ENCODE assay signal across 8 mouse cellular contexts in genomic region chr5:117133446-117134065, GRCm38 (mm10). TPM values are rescaled to one million over a fixed set of nuclear protein-coding genes. Genes with fewer than 3 reads are reported as not detected.
DNase-seq lines count a peak whose midpoint lies in the region; ATAC-seq and TF ChIP-seq lines count a peak whose summit lies in the region.

No protein-coding gene starts in this region.

- peak overlapping the region; percentile 36 for H3K4me2 ChIP-seq in heart, embryonic 16.5 days (ENCODE audit: low read depth, low read length)

- ATAC-seq in heart, embryonic 16.5 days (replicated peaks; ENCODE audit: extremely low read depth, insufficient read depth, low FRiP score) = peak; percentile 56

- peak overlapping the region; percentile 41 for H3K4me3 ChIP-seq in gastrocnemius, adult 2 months
- H3K4me3 ChIP-seq in heart, embryonic 16.5 days (ENCODE audit: low read length) = peak overlapping the region; percentile 30

- peaks cover 28% of the 10 kb centered on the region for H3K4me1 ChIP-seq in heart, embryonic 16.5 days (ENCODE audit: control insufficient read depth, insufficient read depth, low read length)

- H3K36me3 ChIP-seq in heart, embryonic 16.5 days (ENCODE audit: control insufficient read depth, insufficient read depth) = no peaks in the 10 kb centered on the region

- no peaks in the 10 kb centered on the region for H3K27me3 ChIP-seq in heart, embryonic 16.5 days (ENCODE audit: control insufficient read depth, insufficient read depth, low read length)

- DNase-seq in gastrocnemius, adult 2 months = no peak
- no peak for DNase-seq in gastrocnemius, postnatal 10 days
- peak; percentile 54 for DNase-seq in lung, postnatal 10 days
- peak; percentile 73 to 86 for DNase-seq in thymus, adult 18-20 months
- DNase-seq in frontal cortex, postnatal 10 days (ENCODE audit: low spot score in 2 of 2) = no peak
- DNase-seq in embryo, embryonic 9.5 days (ENCODE audit: extremely low spot score) = no peak
- DNase-seq in kidney, postnatal 14 days = no peak

- TF ChIP-seq CTCF in gastrocnemius, adult 2 months (IDR thresholded peaks at IDR 0.05) = no peak

- WGBS in heart, embryonic 16.5 days = 55% methylated on average over 17 of the region's 17 CpGs

- H3K27ac ChIP-seq in gastrocnemius, adult 2 months = peak overlapping the region; percentile 64; the same call in 1 of the 2 replicates
- H3K27ac ChIP-seq in heart, embryonic 16.5 days (ENCODE audit: low read length) = peak overlapping the region; percentile 65

- intact Hi-C loops in gastrocnemius, adult 2 months (cut with DNase I) = no loop called here

- H3K9me3 ChIP-seq in heart, embryonic 16.5 days (replicated peaks; ENCODE audit: control insufficient read depth, low read length) = no peaks in the 10 kb centered on the region

- H3K9ac ChIP-seq in heart, embryonic 16.5 days (ENCODE audit: low read length) = peak overlapping the region; percentile 15; the same call in 1 of the 2 replicates

RNA-seq across cellular contexts. Expression of gene Taok3, which starts 13.6 kb away (rescaled TPM):
- total RNA-seq in gastrocnemius, adult 2 months (2021) = 1 to 10 TPM; 4.6 to 6.8 TPM
- total RNA-seq in gastrocnemius, postnatal 10 days (2021) = 10 to 100 TPM in 1 of 2 experiments, 1 to 10 TPM in 1; 6.1 to 11.1 TPM
- polyA plus RNA-seq in heart, embryonic 16.5 days (2015; fragmentation: Nextera tagmentation; extraction: Ambion mirVana) = 12.8 and 19.2 TPM in 2 replicates

RNA-seq across cellular contexts. Expression of gene Suds3, which starts 17.6 kb away (rescaled TPM):
- 10 to 100 TPM; 71.7 to 94.8 TPM for total RNA-seq in gastrocnemius, adult 2 months (2021)
- total RNA-seq in gastrocnemius, postnatal 10 days (2021) = 10 to 100 TPM; 49.3 to 53.5 TPM
- 56.1 and 58.2 TPM in 2 replicates for polyA plus RNA-seq in heart, embryonic 16.5 days (2015; fragmentation: Nextera tagmentation; extraction: Ambion mirVana)

Comparison
In these comparisons a context has a peak if more than half of its experiments do, and no peak if none do; other contexts are left out.
1. DNase-seq: peak in lung, postnatal 10 days (single experiment) and thymus, adult 18-20 months (2 of 2); none in gastrocnemius, adult 2 months (single experiment), gastrocnemius, postnatal 10 days (single experiment), frontal cortex, postnatal 10 days (0 of 2), embryo, embryonic 9.5 days (single experiment) and kidney, postnatal 14 days (single experiment).